Mouse (Mus musculus): ENCODE data around the gene Bex6.

Gene Bex6

DNA sequence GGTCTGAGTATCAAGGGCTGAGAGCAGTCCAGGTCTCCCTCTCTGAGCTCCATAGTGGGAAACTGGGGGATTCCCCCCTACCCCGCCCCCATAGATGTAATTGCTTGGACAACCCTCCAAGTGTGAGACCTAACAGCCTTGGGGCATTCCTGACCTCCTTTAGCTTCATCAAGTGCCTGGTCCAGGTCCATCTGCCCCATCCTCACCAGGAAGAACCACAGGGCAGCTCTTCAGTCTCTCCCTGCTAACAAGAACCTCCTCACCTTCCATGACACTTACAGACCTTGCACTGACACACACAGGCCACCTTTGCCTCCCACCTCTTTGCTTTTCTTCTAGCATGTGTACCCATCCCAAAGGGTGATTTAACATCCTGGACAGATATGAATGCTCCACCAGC is 25.6 kb upstream of the Bex6 start:
- Histone ChIP-seq H3K4me3 (replicated peaks; ENCODE audit: low read length) (no peak overlapping the region), H3K27me3 (ENCODE audit: insufficient read depth, low read length) (no peaks in the 10 kb centered on the region), H3K9me3 (ENCODE audit: low read length) (peaks cover 13% of the 10 kb centered on the region; the same call in 1 of the 2 replicates), H3K36me3 (ENCODE audit: insufficient read depth, low read length) (peaks cover 2% of the 10 kb centered on the region; the same call in 1 of the 2 replicates), H3K4me1 (replicated peaks; ENCODE audit: low read depth, low read length) (peaks cover 7% of the 10 kb centered on the region; the same call in 1 of the 2 replicates)
- TF ChIP-seq POU5F1 (IDR thresholded peaks at IDR 0.05; ENCODE audit: borderline replicate concordance, low read length), result no peak
- TF ChIP-seq NANOG (IDR thresholded peaks at IDR 0.05; ENCODE audit: borderline replicate concordance, low read length), result no peak
- TF ChIP-seq CTCF (conservative IDR thresholded peaks at IDR 0.05; ENCODE audit: low read length), result no peak

DNA sequence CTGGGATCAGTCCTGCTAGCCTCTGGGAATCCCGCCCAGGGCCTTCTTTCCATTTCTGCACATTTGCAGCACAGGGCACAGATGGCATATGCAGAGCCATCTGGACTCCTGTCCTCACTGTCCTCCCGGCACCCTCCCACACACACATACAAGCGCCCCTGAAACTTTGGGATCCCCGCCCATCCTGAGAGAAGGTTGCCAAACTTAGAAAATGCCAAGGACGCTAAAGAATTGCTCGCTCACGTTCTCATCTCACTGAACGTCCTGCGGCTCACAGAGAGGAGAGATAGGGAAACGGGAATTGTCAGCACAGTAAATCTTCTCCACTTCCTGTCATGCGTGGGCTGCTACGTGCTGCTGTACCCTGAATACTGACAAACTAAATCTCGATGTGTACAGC is 25.2 kb upstream of the Bex6 start:
- Histone ChIP-seq H3K36me3 (ENCODE audit: insufficient read depth, low read length) (peaks cover 2% of the 10 kb centered on the region; the same call in 1 of the 2 replicates), H3K4me1 (replicated peaks; ENCODE audit: low read depth, low read length) (peaks cover 7% of the 10 kb centered on the region; the same call in 1 of the 2 replicates), H3K9me3 (ENCODE audit: low read length) (peaks cover 13% of the 10 kb centered on the region; the same call in 1 of the 2 replicates), H3K27me3 (ENCODE audit: insufficient read depth, low read length) (no peaks in the 10 kb centered on the region), H3K4me3 (replicated peaks; ENCODE audit: low read length) (no peak overlapping the region)
- TF ChIP-seq POU5F1 (IDR thresholded peaks at IDR 0.05; ENCODE audit: borderline replicate concordance, low read length) (no peak), CTCF (conservative IDR thresholded peaks at IDR 0.05; ENCODE audit: low read length) (no peak), NANOG (IDR thresholded peaks at IDR 0.05; ENCODE audit: borderline replicate concordance, low read length) (no peak)

DNA sequence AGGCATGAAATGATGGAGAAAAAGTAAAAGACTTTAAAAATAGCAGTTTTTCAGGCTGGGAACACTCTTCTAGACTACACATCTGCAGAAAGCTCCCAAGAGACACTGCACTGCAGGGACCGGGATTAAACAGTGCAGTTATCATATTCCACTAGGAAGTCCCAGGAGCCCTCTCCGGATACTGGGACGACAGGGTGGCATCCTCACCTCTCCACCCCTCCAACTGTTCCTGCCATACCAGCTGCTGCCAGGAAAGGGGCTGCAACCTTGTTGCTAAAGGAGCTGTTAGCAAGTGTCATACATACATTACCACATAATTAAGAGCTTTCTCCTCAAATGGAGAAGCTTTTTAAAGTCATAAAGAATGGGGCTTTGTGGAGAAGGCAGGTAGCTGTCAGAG is 22.9 kb upstream of the Bex6 start:
- no peak for TF ChIP-seq POU5F1 (IDR thresholded peaks at IDR 0.05; ENCODE audit: borderline replicate concordance, low read length)
- no peak for TF ChIP-seq CTCF (conservative IDR thresholded peaks at IDR 0.05; ENCODE audit: low read length)
- no peak for TF ChIP-seq NANOG (IDR thresholded peaks at IDR 0.05; ENCODE audit: borderline replicate concordance, low read length)
- H3K27me3 ChIP-seq (ENCODE audit: insufficient read depth, low read length), result no peaks in the 10 kb centered on the region
- H3K4me1 ChIP-seq (replicated peaks; ENCODE audit: low read depth, low read length), result peaks cover 7% of the 10 kb centered on the region; the same call in 1 of the 2 replicates
- H3K36me3 ChIP-seq (ENCODE audit: insufficient read depth, low read length), result peaks cover 2% of the 10 kb centered on the region; the same call in 1 of the 2 replicates
- peaks cover 13% of the 10 kb centered on the region; the same call in 1 of the 2 replicates for H3K9me3 ChIP-seq (ENCODE audit: low read length)
- no peak overlapping the region for H3K4me3 ChIP-seq (replicated peaks; ENCODE audit: low read length)

DNA sequence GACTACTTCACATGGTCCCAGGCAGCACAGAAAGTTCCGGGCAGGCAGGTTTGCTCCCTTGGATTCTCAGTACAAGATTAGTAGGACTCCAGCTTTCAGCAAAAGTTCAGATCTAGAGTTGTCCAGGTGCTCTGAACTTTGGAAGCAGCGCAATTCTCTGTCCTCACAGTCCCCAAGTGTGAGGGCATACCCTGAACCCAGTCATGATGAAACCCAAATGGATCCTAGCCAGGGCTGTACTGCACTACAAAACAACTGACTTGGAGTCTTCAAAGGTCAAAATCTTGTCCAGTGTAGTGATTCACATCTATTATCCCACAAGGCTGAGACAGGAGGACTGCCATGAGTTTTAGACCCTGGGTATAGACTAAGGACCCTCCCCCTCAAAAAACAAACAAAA is 22.3 kb upstream of the Bex6 start:
- Histone ChIP-seq H3K27me3 (ENCODE audit: insufficient read depth, low read length) (no peaks in the 10 kb centered on the region), H3K4me3 (replicated peaks; ENCODE audit: low read length) (no peak overlapping the region), H3K9me3 (ENCODE audit: low read length) (peaks cover 13% of the 10 kb centered on the region; the same call in 1 of the 2 replicates), H3K36me3 (ENCODE audit: insufficient read depth, low read length) (peaks cover 2% of the 10 kb centered on the region; the same call in 1 of the 2 replicates), H3K4me1 (replicated peaks; ENCODE audit: low read depth, low read length) (peaks cover 7% of the 10 kb centered on the region; the same call in 1 of the 2 replicates)
- TF ChIP-seq CTCF (conservative IDR thresholded peaks at IDR 0.05; ENCODE audit: low read length) (no peak), NANOG (IDR thresholded peaks at IDR 0.05; ENCODE audit: borderline replicate concordance, low read length) (no peak), POU5F1 (IDR thresholded peaks at IDR 0.05; ENCODE audit: borderline replicate concordance, low read length) (no peak)

DNA sequence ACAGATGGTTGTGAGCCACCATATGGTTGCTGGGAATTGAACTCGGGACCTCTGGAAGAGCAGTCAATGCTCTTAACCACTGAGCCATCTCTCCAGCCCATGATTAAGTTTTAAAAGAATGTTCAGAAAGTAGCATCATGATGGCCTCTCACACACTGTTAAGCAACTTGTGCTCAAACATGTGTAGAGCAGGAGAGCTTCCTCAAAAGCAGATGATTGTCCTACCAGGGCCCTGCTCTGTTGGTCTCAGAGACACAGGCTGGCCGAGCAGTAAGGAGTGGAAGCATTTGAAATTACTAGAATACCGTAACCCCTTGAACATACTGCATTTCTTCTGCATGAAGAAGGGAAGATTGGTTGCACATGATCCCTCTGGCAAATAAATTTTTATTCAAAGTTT is 20.7 kb upstream of the Bex6 start:
- Histone ChIP-seq H3K27me3 (ENCODE audit: insufficient read depth, low read length) (peaks cover 10% of the 10 kb centered on the region), H3K36me3 (ENCODE audit: insufficient read depth, low read length) (no peaks in the 10 kb centered on the region), H3K4me1 (replicated peaks; ENCODE audit: low read depth, low read length) (peaks cover 7% of the 10 kb centered on the region; the same call in 1 of the 2 replicates), H3K9me3 (ENCODE audit: low read length) (peaks cover 4% of the 10 kb centered on the region; the same call in 1 of the 2 replicates), H3K4me3 (replicated peaks; ENCODE audit: low read length) (no peak overlapping the region)
- TF ChIP-seq CTCF (conservative IDR thresholded peaks at IDR 0.05; ENCODE audit: low read length), result no peak
- no peak for TF ChIP-seq NANOG (IDR thresholded peaks at IDR 0.05; ENCODE audit: borderline replicate concordance, low read length)
- TF ChIP-seq POU5F1 (IDR thresholded peaks at IDR 0.05; ENCODE audit: borderline replicate concordance, low read length), result no peak

DNA sequence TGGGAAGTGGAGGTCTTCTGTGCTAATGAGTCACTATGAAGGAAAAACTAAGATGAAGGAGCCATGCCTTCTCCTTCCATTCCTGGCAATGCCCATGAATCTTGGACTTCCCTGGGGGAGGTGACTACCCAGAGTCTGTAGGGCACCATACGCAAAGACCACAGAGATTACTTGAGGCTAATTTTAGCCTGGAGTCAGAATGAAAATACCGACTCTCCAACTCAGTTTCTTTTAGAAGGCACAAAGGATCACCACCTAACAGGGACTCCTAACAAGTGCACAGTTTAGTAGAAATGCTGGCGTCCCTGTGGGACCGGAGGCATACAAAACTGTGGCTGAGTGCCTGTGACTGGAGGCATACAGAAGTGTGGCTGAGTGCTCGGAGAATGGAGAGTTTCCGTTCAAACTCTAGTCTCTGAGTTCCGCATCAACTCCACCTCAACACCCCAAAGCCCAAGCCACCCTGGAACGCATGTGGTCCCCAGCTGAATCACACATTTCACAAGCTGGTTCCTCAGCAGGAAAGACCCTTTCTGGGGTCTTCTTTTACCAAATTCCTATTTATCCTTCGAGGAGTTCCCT is 18.8 kb upstream of the Bex6 start:
- Histone ChIP-seq H3K4me3 (replicated peaks; ENCODE audit: low read length) (no peak overlapping the region), H3K9me3 (ENCODE audit: low read length) (no peaks in the 10 kb centered on the region), H3K36me3 (ENCODE audit: insufficient read depth, low read length) (no peaks in the 10 kb centered on the region), H3K4me1 (replicated peaks; ENCODE audit: low read depth, low read length) (peaks cover 17% of the 10 kb centered on the region), H3K27me3 (ENCODE audit: insufficient read depth, low read length) (peaks cover 28% of the 10 kb centered on the region)
- TF ChIP-seq POU5F1 (IDR thresholded peaks at IDR 0.05; ENCODE audit: borderline replicate concordance, low read length) (no peak), NANOG (IDR thresholded peaks at IDR 0.05; ENCODE audit: borderline replicate concordance, low read length) (no peak)

DNA sequence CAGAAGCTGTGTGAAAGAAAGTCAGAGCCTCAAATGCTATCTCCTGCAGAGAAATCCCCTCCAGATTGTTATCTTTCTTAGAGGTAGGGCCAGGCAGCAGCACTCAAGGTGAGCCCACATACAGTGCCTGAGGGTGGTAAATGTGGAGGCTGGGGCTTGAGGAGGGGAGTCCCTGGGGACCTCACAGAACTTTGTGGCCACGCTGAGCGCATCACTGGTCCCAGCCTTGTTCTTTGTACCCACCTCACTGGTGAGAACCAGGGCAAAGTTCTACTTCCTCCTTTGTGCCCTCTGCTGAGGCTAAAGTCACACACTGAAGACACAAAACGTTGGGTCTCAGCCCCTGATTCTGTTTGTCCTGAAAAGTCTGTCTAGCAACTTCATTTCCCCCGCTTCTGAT is 16.2 kb upstream of the Bex6 start:
- H3K4me1 ChIP-seq (replicated peaks; ENCODE audit: low read depth, low read length), result peaks cover 20% of the 10 kb centered on the region
- H3K4me3 ChIP-seq (replicated peaks; ENCODE audit: low read length), result no peak overlapping the region
- no peak for TF ChIP-seq NANOG (IDR thresholded peaks at IDR 0.05; ENCODE audit: borderline replicate concordance, low read length)
- TF ChIP-seq POU5F1 (IDR thresholded peaks at IDR 0.05; ENCODE audit: borderline replicate concordance, low read length), result no peak
- TF ChIP-seq CTCF (conservative IDR thresholded peaks at IDR 0.05; ENCODE audit: low read length), result no peak
- H3K27me3 ChIP-seq (ENCODE audit: insufficient read depth, low read length), result peaks cover 31% of the 10 kb centered on the region
- H3K36me3 ChIP-seq (ENCODE audit: insufficient read depth, low read length), result no peaks in the 10 kb centered on the region
- H3K9me3 ChIP-seq (ENCODE audit: low read length), result peaks cover 4% of the 10 kb centered on the region; the same call in 1 of the 2 replicates

DNA sequence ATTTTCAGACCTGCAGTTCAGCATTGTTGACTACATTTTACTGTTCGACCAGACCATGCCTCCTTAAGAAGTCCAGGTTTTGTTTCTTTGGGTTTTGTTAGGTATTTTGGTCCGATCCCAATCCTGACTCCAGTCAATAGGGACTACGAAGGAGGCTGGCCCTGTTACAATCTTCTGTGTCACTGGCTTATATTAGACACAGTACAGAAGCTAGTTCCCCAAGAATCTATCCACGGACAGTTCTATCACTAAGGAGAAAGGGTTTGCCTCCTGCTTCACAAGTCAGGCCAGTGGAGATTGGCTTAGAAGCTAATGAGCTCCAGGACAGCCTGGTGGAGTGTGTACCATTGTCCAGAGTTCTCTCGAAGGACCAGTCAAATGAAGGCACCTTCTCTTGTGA is 15.7 kb upstream of the Bex6 start:
- Histone ChIP-seq H3K4me3 (replicated peaks; ENCODE audit: low read length) (no peak overlapping the region), H3K27me3 (ENCODE audit: insufficient read depth, low read length) (peaks cover 31% of the 10 kb centered on the region), H3K36me3 (ENCODE audit: insufficient read depth, low read length) (no peaks in the 10 kb centered on the region), H3K4me1 (replicated peaks; ENCODE audit: low read depth, low read length) (peaks cover 20% of the 10 kb centered on the region), H3K9me3 (ENCODE audit: low read length) (peaks cover 4% of the 10 kb centered on the region; the same call in 1 of the 2 replicates)
- no peak for TF ChIP-seq CTCF (conservative IDR thresholded peaks at IDR 0.05; ENCODE audit: low read length)
- no peak for TF ChIP-seq POU5F1 (IDR thresholded peaks at IDR 0.05; ENCODE audit: borderline replicate concordance, low read length)
- no peak for TF ChIP-seq NANOG (IDR thresholded peaks at IDR 0.05; ENCODE audit: borderline replicate concordance, low read length)
